Mouse (Mus musculus): ENCODE data around the gene Gtf2ird2.

DNA sequence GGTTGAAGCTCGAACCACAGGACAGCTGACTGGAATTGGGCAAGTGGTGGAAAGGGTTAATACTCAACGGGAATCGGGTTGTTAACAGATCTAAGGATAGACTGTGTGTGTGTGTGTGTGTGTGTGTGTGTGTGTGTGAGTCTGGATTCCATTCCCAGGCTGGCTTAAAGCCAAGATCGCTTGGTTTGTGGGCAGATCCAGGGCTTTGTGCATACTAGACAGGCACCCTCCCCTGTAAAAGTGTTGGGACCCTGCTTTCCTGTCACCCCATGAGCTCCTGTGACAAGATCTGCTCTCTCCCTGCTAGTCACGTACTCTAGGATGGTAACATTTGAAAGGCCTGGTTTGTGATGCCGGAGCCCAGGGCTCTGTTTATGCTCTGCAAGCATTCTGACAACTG is 51.3 kb downstream of the Gtf2ird2 start:
- no peak for TF ChIP-seq GATA1 (IDR thresholded peaks at IDR 0.05; ENCODE audit: low read length)
- TF ChIP-seq TAL1 (IDR thresholded peaks at IDR 0.05; ENCODE audit: low read length): no peak
